ENCODE assay signal across 9 mouse cellular contexts in the genomic region with DNA sequence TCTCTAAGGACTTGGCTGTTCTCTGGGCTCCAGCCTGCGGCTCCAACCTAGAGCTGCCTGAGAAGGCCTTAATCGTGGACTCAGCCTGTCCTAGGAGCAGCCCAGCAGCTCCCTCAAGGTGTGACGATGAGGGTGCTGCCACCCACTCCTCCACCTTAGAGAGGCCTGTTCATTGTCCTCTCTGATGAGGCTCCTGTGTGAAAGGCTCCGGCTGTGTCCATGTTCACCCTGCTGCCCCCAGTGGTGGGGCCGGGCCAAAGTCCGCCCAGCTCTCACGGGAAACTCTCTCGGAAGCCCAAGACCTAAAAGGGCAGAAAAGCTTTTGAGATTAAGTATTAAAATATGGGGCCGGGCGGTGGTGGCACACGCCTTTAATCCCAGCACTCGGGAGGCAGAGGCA. TPM values are rescaled to one million over a fixed set of nuclear protein-coding genes. Genes with fewer than 3 reads are reported as not detected.
DNase-seq lines count a peak whose midpoint lies in the region; ATAC-seq and TF ChIP-seq lines count a peak whose summit lies in the region.
"Had no signal": no experiment of that assay in that cellular context is flagged by ENCODE, and none has a peak within 500 bp of the region (broad histone marks: within the 10 kb centered on the region; RNA-seq: fewer than 3 reads in every experiment).

No protein-coding gene starts in this region.

- peak; percentile 36; the same call in 1 of the 2 replicates for TF ChIP-seq CTCF in brain, embryonic 14.5 days (IDR thresholded peaks at IDR 0.05; ENCODE audit: borderline replicate concordance, extremely low read depth, insufficient read depth, insufficient read length)
- TF ChIP-seq CTCF in lung, adult 2 months (IDR thresholded peaks at IDR 0.05; ENCODE audit: insufficient read depth, low read length), result peak; percentile 37; the same call in 1 of the 2 replicates

- H3K4me3 ChIP-seq in lung, adult 2 months (replicated peaks; ENCODE audit: extremely low read depth, low read depth, low read length), result no peak overlapping the region
- H3K4me3 ChIP-seq: erythroblast, embryonic 14.5 days had no signal

- H3K4me1 ChIP-seq in lung, adult 2 months (ENCODE audit: control insufficient read depth, insufficient read depth, low read length), result peaks cover 22% of the 10 kb centered on the region

- WGBS in lung, adult 2 months, result 28% methylated on average over 12 of the region's 12 CpGs

- DNase-seq in heart, adult 11 months, result peak; percentile 97
- DNase-seq in heart, postnatal 25 days (ENCODE audit: low spot score), result no peak
- no peak for DNase-seq in brain, embryonic 14.5 days (ENCODE audit: low read depth)
- DNase-seq in lung, adult 2 months, result peak; percentile 62
- no peak for DNase-seq in thymus, adult 18-20 months
- no peak for DNase-seq in adrenal gland, postnatal 25 days

- ATAC-seq in hematopoietic stem cell, adult 5-6 weeks (replicated peaks in 1 of 2; ENCODE audit: insufficient read depth in 1 of 2, low FRiP score in 2 of 2, low TSS enrichment in 1 of 2, low read depth in 1 of 2, poor library complexity in 2 of 2, severe bottlenecking in 2 of 2), result peak; percentile 43 to 55; a peak in 3 of 4 replicates
- ATAC-seq in CD4-positive, CD25-positive, alpha-beta regulatory T cell, adult 4 months, result no peak

- TF ChIP-seq POLR2A in brain, embryonic 14.5 days (IDR thresholded peaks at IDR 0.05; ENCODE audit: borderline replicate concordance, extremely low read depth, insufficient read depth, insufficient read length, poor library complexity, severe bottlenecking), result no peak
- 0 out of 2 replicates have a peak, but pooled peaks have one; percentile 11 for TF ChIP-seq POLR2A in lung, adult 2 months (IDR thresholded peaks at IDR 0.05; ENCODE audit: borderline replicate concordance, extremely low read depth, low read depth, low read length)

- intact Hi-C loops in heart, postnatal 25 days (cut with DNase I), result loop anchor here (2.0 kb wide), 1 partner anchor 19 kb away; no protein-coding TSS in a partner anchor

RNA-seq across cellular contexts. Expression of gene Scyl1, which starts 48.3 kb away (rescaled TPM):
- total RNA-seq in heart, postnatal 25 days (2021), result 10 to 100 TPM; 63.5 to 64.1 TPM
- polyA plus RNA-seq in brain, embryonic 14.5 days (2012; rRNA removed), result 130 and 153 TPM in 2 replicates
- total RNA-seq in hematopoietic stem cell, adult 5-6 weeks (2017), result 22.5 and 30.9 TPM in 2 replicates
- polyA plus RNA-seq in lung, adult 2 months (2012; rRNA removed), result 113 and 116 TPM in 2 replicates
- 10 to 100 TPM; 15.1 to 19.4 TPM for polyA plus RNA-seq in CD4-positive, CD25-positive, alpha-beta regulatory T cell, adult 4 months (2017; shearing (Covaris generic))
- 104 and 120 TPM in 2 replicates for total RNA-seq in adrenal gland, postnatal 25 days (2021)

RNA-seq across cellular contexts. Expression of gene Frmd8, which starts 55.5 kb away (rescaled TPM):
- 10 to 100 TPM in 1 of 2 experiments, 1 to 10 TPM in 1; 8.9 to 11.1 TPM for total RNA-seq in heart, postnatal 25 days (2021)
- 18.9 and 21.3 TPM in 2 replicates for polyA plus RNA-seq in brain, embryonic 14.5 days (2012; rRNA removed)
- 26.4 and 31.8 TPM in 2 replicates for total RNA-seq in hematopoietic stem cell, adult 5-6 weeks (2017)
- 32.1 and 37.8 TPM in 2 replicates for polyA plus RNA-seq in lung, adult 2 months (2012; rRNA removed)
- 10 to 100 TPM; 62.6 to 85.3 TPM for polyA plus RNA-seq in CD4-positive, CD25-positive, alpha-beta regulatory T cell, adult 4 months (2017; shearing (Covaris generic))
- total RNA-seq in adrenal gland, postnatal 25 days (2021), result 40.4 and 63.3 TPM in 2 replicates

RNA-seq across cellular contexts. Expression of gene Slc25a45, which starts 58.1 kb away (rescaled TPM):
- total RNA-seq in heart, postnatal 25 days (2021), result 1 to 10 TPM; 3.5 to 4.1 TPM
- 2.6 and 3.5 TPM in 2 replicates for polyA plus RNA-seq in brain, embryonic 14.5 days (2012; rRNA removed)
- 48.1 and 60.3 TPM in 2 replicates for total RNA-seq in hematopoietic stem cell, adult 5-6 weeks (2017)
- 24.5 and 26.0 TPM in 2 replicates for polyA plus RNA-seq in lung, adult 2 months (2012; rRNA removed)
- polyA plus RNA-seq in CD4-positive, CD25-positive, alpha-beta regulatory T cell, adult 4 months (2017; shearing (Covaris generic)), result 10 to 100 TPM; 51.6 to 73.7 TPM
- total RNA-seq in adrenal gland, postnatal 25 days (2021), result 39.1 and 39.7 TPM in 2 replicates
- polyA plus RNA-seq: erythroblast, embryonic 14.5 days had no signal

Comparison
In these comparisons a context has a peak if more than half of its experiments do, and no peak if none do; other contexts are left out.
1. DNase-seq: peak in heart, adult 11 months (single experiment) and lung, adult 2 months (single experiment); none in heart, postnatal 25 days (single experiment), brain, embryonic 14.5 days (single experiment), thymus, adult 18-20 months (0 of 2) and adrenal gland, postnatal 25 days (single experiment).